Mouse (Mus musculus) ES-E14 (cell line): Measurements from ENCODE around the gene Prkcd. TPM values are rescaled to one million over a fixed set of nuclear protein-coding genes. Genes with fewer than 3 reads are reported as not detected.
A peak's percentile ranks its signal among the peaks of the same experiment; 100 is the strongest.

ENCODE experiments used
- DNase-seq: peaks from one replicate; pipeline ENCODE4 v3.0.0-alpha.2; 2013; ENCODE audit warnings: low read depth, low spot score
- H3K27ac ChIP-seq: 2 replicates; pipeline ENCODE4 v1.5.1; 2012; ENCODE audit warnings: low read depth, mild to moderate bottlenecking, low read length, moderate library complexity, mixed read lengths; ENCODE audit not compliant: poor library complexity, insufficient read depth, severe bottlenecking
- H3K36me3 ChIP-seq: 2 replicates; pipeline ENCODE4 v1.6.1; 2012; ENCODE audit warnings: mild to moderate bottlenecking, low read length, moderate library complexity, mixed read lengths; ENCODE audit not compliant: control insufficient read depth, poor library complexity, insufficient read depth, severe bottlenecking
- H3K4me1 ChIP-seq, 2 experiments: fragments of 150-350 bp in 1 of 2; sonication (generic) in 1 of 2; 2 replicates each; pipeline ENCODE4 v1.6.1; 2012; ENCODE audit warnings: low read length in 2 of 2, mild to moderate bottlenecking in 1 of 2, mixed read lengths in 1 of 2; ENCODE audit not compliant: control insufficient read depth in 2 of 2, insufficient read depth in 2 of 2, poor library complexity in 1 of 2
- H3K4me3 ChIP-seq, 2 experiments: fragments of 150-350 bp in 1 of 2; sonication (generic) in 1 of 2; 2 replicates each; pipeline ENCODE4 v1.5.1; 2012; ENCODE audit warnings: low read length in 2 of 2, low read depth in 1 of 2, mild to moderate bottlenecking in 1 of 2, mixed read lengths in 1 of 2; ENCODE audit not compliant: insufficient read depth in 1 of 2, poor library complexity in 1 of 2, severe bottlenecking in 1 of 2
- H3K9ac ChIP-seq: 2 replicates; pipeline ENCODE4 v1.6.1; 2012; ENCODE audit warnings: low read depth, mild to moderate bottlenecking, low read length, mixed read lengths; ENCODE audit not compliant: poor library complexity, insufficient read depth, severe bottlenecking
- H3K9me3 ChIP-seq: fragments of 150-350 bp; sonication (generic); 2 replicates; pipeline ENCODE4 v1.6.1; 2012; ENCODE audit warnings: low read depth, mild to moderate bottlenecking, low read length; ENCODE audit not compliant: control insufficient read depth, insufficient read depth
- CHD2 ChIP-seq: IDR thresholded peaks from 2 replicates; pipeline ENCODE4 v1.6.1; 2014; ENCODE audit warnings: mild to moderate bottlenecking, low read depth, low read length, inconsistent platforms
- HCFC1 ChIP-seq: IDR thresholded peaks from 2 replicates; pipeline ENCODE4 v1.6.1; 2012; ENCODE audit warnings: low read length, inconsistent platforms, borderline replicate concordance; ENCODE audit not compliant: insufficient read depth
- MAFK ChIP-seq: IDR thresholded peaks from 2 replicates; pipeline ENCODE4 v1.6.1; 2014; ENCODE audit warnings: mild to moderate bottlenecking, low read depth, low read length, inconsistent platforms; ENCODE audit not compliant: insufficient read depth
- ZC3H11A ChIP-seq: IDR thresholded peaks from 2 replicates; pipeline ENCODE4 v1.6.1; 2012; ENCODE audit warnings: low read depth, mild to moderate bottlenecking, inconsistent platforms, low read length, borderline replicate concordance
- ZNF384 ChIP-seq: IDR thresholded peaks from 2 replicates; pipeline ENCODE4 v1.6.1; 2012; ENCODE audit warnings: low read depth, low read length, inconsistent platforms
- in situ Hi-C, 2 experiments: fragments of 600-800 bp; cut with MboI; formaldehyde crosslinking; loops; one replicate each; pipeline ENCODE4 v1.15.1; 2025; ENCODE audit warnings: low sequenced_read_pairs in 2 of 2, inconsistent platforms in 1 of 2; ENCODE audit not compliant: unreplicated experiment in 2 of 2
- total RNA-seq: library from RNA; depleted of rRNA; stranded (reverse); fragments of 300-350 nt; gene quantifications from 2 replicates; pipeline ENCODE4 v1.2.3, GENCODE M21; 2012

Gene Prkcd
- total RNA-seq, 1 experiment: 43.8 TPM

- TF ChIP-seq ZNF384 (no peak), MAFK (no peak), CHD2 (no peak), HCFC1 (no peak), ZC3H11A (no peak)
- DNase-seq: no peak
- Histone ChIP-seq H3K36me3 (peaks cover 51% of the 10 kb centered on the region), H3K9me3 (no peaks in the 10 kb centered on the region), H3K4me3 (no peak overlapping the region), H3K4me1 (peaks cover 0 to 29% of the 10 kb centered on the region in 2 experiments; a peak in 2 of 4 replicates), H3K9ac (0 out of 2 replicates have a peak overlapping the region, but pooled peaks have one; percentile 7), H3K27ac (no peak overlapping the region)
- in situ Hi-C loops: no loop called here
Measured at GRCm38 (mm10) chr14:30557730-30558129, 68.3 kb downstream of the Prkcd start.

GRCm38 (mm10) chr14:30556651-30557050, 69.4 kb downstream of the Prkcd start:
- no peak for TF ChIP-seq MAFK
- no peak for TF ChIP-seq ZC3H11A
- TF ChIP-seq CHD2: no peak
- TF ChIP-seq ZNF384: no peak
- TF ChIP-seq HCFC1: no peak
- Histone ChIP-seq H3K9ac (no peak overlapping the region), H3K4me3 (no peak overlapping the region), H3K4me1 (peaks cover 5 to 30% of the 10 kb centered on the region in 2 experiments), H3K27ac (no peak overlapping the region), H3K9me3 (no peaks in the 10 kb centered on the region), H3K36me3 (peaks cover 52% of the 10 kb centered on the region)
- in situ Hi-C loops: no loop called here
- no peak for DNase-seq

GRCm38 (mm10) chr14:30553185-30553584, 72.8 kb downstream of the Prkcd start:
- no peak overlapping the region for H3K9ac ChIP-seq
- peaks cover 22% of the 10 kb centered on the region for H3K36me3 ChIP-seq
- TF ChIP-seq CHD2 (no peak), HCFC1 (no peak), ZC3H11A (no peak), MAFK (no peak), ZNF384 (no peak)
- H3K4me3 ChIP-seq: no peak overlapping the region
- H3K4me1 ChIP-seq: peaks cover 12 to 25% of the 10 kb centered on the region in 2 experiments
- no peak overlapping the region for H3K27ac ChIP-seq
- DNase-seq: no peak
- H3K9me3 ChIP-seq: no peaks in the 10 kb centered on the region
- in situ Hi-C loops: no loop called here

- peak; percentile 61; the same call in 1 of the 2 replicates for TF ChIP-seq ZNF384
- no peak for TF ChIP-seq HCFC1
- no peak for TF ChIP-seq CHD2
- no peak for TF ChIP-seq MAFK
- TF ChIP-seq ZC3H11A: no peak
- DNase-seq: no peak
- Histone ChIP-seq H3K9ac (no peak overlapping the region), H3K27ac (no peak overlapping the region), H3K4me3 (no peak overlapping the region), H3K36me3 (peaks cover 18% of the 10 kb centered on the region), H3K9me3 (no peaks in the 10 kb centered on the region), H3K4me1 (peaks cover 12 to 19% of the 10 kb centered on the region in 2 experiments)
- in situ Hi-C loops: no loop called here
Measured at GRCm38 (mm10) chr14:30551981-30552380, 74.0 kb downstream of the Prkcd start.

GRCm38 (mm10) chr14:30551509-30551908, 74.5 kb downstream of the Prkcd start:
- no peak overlapping the region for H3K27ac ChIP-seq
- H3K9me3 ChIP-seq: no peaks in the 10 kb centered on the region
- peaks cover 12 to 17% of the 10 kb centered on the region in 2 experiments for H3K4me1 ChIP-seq
- no peak for TF ChIP-seq ZNF384
- in situ Hi-C loops: no loop called here
- peaks cover 16% of the 10 kb centered on the region for H3K36me3 ChIP-seq
- DNase-seq: no peak
- H3K9ac ChIP-seq: no peak overlapping the region
- no peak overlapping the region for H3K4me3 ChIP-seq
